Comparison of ENCODE assay signal across 8 mouse cellular contexts in the genomic region with DNA sequence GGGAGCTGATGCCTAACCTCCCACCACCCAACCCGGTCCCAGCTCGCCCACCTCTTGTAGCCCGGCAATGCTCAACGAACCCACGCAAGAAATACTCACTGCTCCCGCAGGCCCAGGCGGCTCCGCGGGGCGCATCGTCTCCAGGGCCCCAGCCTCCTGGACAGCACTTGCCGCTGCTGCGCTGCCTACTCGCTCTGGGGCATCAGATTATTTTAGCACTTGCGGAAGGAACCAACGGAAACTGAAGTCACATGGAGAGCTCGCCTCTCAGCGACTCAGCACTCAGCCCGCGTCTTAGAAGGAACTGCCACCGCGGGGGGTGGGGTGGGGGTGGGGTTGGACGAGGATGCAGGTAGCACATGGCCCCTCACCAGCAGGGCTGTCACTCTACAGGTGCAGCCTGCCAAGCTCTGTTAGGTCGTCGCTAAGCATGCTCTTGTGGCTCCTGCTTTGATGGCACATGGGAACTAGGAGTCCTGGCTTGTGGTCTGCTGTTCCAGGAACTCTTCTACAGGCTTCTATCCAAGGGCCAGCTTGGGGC. TPM values are rescaled to one million over a fixed set of nuclear protein-coding genes. Genes with fewer than 3 reads are reported as not detected.
DNase-seq lines count a peak whose midpoint lies in the region; ATAC-seq and TF ChIP-seq lines count a peak whose summit lies in the region.

A gene (minus strand): TSS at position 314 of the 541 bp plus-strand sequence.

- no peaks in the 10 kb centered on the region for H3K27me3 ChIP-seq in hindbrain, postnatal 0 days (ENCODE audit: insufficient read depth, low read length)
- peaks cover 14% of the 10 kb centered on the region for H3K27me3 ChIP-seq in limb, embryonic 12.5 days
- H3K27me3 ChIP-seq in midbrain, embryonic 12.5 days = peaks cover 24% of the 10 kb centered on the region

- WGBS in hindbrain, postnatal 0 days = 3% methylated on average over 25 of the region's 25 CpGs
- WGBS in limb, embryonic 12.5 days = 3% methylated on average over 25 of the region's 25 CpGs
- WGBS in midbrain, embryonic 12.5 days = 4% methylated on average over 25 of the region's 25 CpGs

- no peaks in the 10 kb centered on the region for H3K9me3 ChIP-seq in hindbrain, postnatal 0 days (ENCODE audit: low read length)
- no peaks in the 10 kb centered on the region for H3K9me3 ChIP-seq in limb, embryonic 12.5 days
- H3K9me3 ChIP-seq in midbrain, embryonic 12.5 days = no peaks in the 10 kb centered on the region

- H3K4me2 ChIP-seq in hindbrain, postnatal 0 days (ENCODE audit: low read depth, low read length) = peak within 1 kb of the TSS; percentile 65
- peak within 1 kb of the TSS; percentile 84 for H3K4me2 ChIP-seq in limb, embryonic 12.5 days
- H3K4me2 ChIP-seq in midbrain, embryonic 12.5 days (replicated peaks) = peak within 1 kb of the TSS; percentile 58

- H3K27ac ChIP-seq in gastrocnemius, adult 2 months = peak within 1 kb of the TSS; percentile 81
- no peak within 1 kb of the TSS for H3K27ac ChIP-seq in hindbrain, postnatal 0 days
- H3K27ac ChIP-seq in limb, embryonic 12.5 days = no peak within 1 kb of the TSS
- no peak within 1 kb of the TSS for H3K27ac ChIP-seq in midbrain, embryonic 12.5 days (replicated peaks)

- intact Hi-C loops in gastrocnemius, adult 2 months (cut with DNase I) = no loop called here
- intact Hi-C loops in gastrocnemius, postnatal 14 days (cut with DNase I; ENCODE audit: low total_unique reads) = no loop called here

- no peaks in the 10 kb centered on the region for H3K36me3 ChIP-seq in hindbrain, postnatal 0 days (ENCODE audit: insufficient read depth, low read length)
- no peaks in the 10 kb centered on the region for H3K36me3 ChIP-seq in limb, embryonic 12.5 days
- H3K36me3 ChIP-seq in midbrain, embryonic 12.5 days = no peaks in the 10 kb centered on the region

- H3K9ac ChIP-seq in hindbrain, postnatal 0 days (replicated peaks; ENCODE audit: low read length) = peak within 1 kb of the TSS; percentile 42
- peak within 1 kb of the TSS; percentile 55 for H3K9ac ChIP-seq in limb, embryonic 12.5 days (replicated peaks)
- H3K9ac ChIP-seq in midbrain, embryonic 12.5 days (replicated peaks) = peak within 1 kb of the TSS; percentile 37

- peaks cover 7% of the 10 kb centered on the region for H3K4me1 ChIP-seq in hindbrain, postnatal 0 days (ENCODE audit: insufficient read depth, low read length)
- peaks cover 11% of the 10 kb centered on the region for H3K4me1 ChIP-seq in limb, embryonic 12.5 days (replicated peaks)
- H3K4me1 ChIP-seq in midbrain, embryonic 12.5 days = peaks cover 7% of the 10 kb centered on the region

- DNase-seq in gastrocnemius, adult 2 months = peak; percentile 54
- no peak for DNase-seq in gastrocnemius, postnatal 14 days
- DNase-seq in cerebellum, adult 9-10 months = peak; percentile 77
- DNase-seq in hindbrain, postnatal 0 days (ENCODE audit: low spot score) = peak; percentile 37
- peak; percentile 67 to 76 for DNase-seq in spleen, postnatal 10 days (ENCODE audit: low spot score in 2 of 2)

- peak; percentile 86 for ATAC-seq in frontal cortex, adult (ENCODE audit: low TSS enrichment)
- peak; percentile 53; the same call in 1 of the 2 replicates for ATAC-seq in hindbrain, postnatal 0 days
- ATAC-seq in limb, embryonic 12.5 days (ENCODE audit: insufficient number of reproducible peaks, insufficient read depth, low FRiP score, low TSS enrichment, low read depth) = no peak
- no peak for ATAC-seq in midbrain, embryonic 12.5 days (ENCODE audit: low FRiP score, low read depth)

- peak within 1 kb of the TSS; percentile 78 for H3K4me3 ChIP-seq in gastrocnemius, adult 2 months
- H3K4me3 ChIP-seq in hindbrain, postnatal 0 days (ENCODE audit: low read length) = peak within 1 kb of the TSS; percentile 33
- H3K4me3 ChIP-seq in limb, embryonic 12.5 days (replicated peaks) = peak within 1 kb of the TSS; percentile 46
- peak within 1 kb of the TSS; percentile 34 for H3K4me3 ChIP-seq in midbrain, embryonic 12.5 days

- no peak for TF ChIP-seq CTCF in gastrocnemius, adult 2 months (IDR thresholded peaks at IDR 0.05)
- no peak for TF ChIP-seq CTCF in hindbrain, postnatal 0 days (IDR thresholded peaks at IDR 0.05; ENCODE audit: low read depth)

RNA-seq across cellular contexts. Expression of the gene that starts here (rescaled TPM):
- total RNA-seq in gastrocnemius, adult 2 months (2021) = 1 to 10 TPM; 1.6 TPM
- 1 to 10 TPM; 5.3 to 5.6 TPM for total RNA-seq in gastrocnemius, postnatal 14 days (2021)
- 8.7 and 17.3 TPM in 2 replicates for total RNA-seq in hindbrain, postnatal 0 days (2014; rRNA removed)
- polyA plus RNA-seq in hindbrain, postnatal 0 days (2015; fragmentation: Nextera tagmentation; extraction: Ambion mirVana) = 5.4 and 6.7 TPM in 2 replicates
- 9.4 and 9.9 TPM in 2 replicates for polyA plus RNA-seq in limb, embryonic 12.5 days (2016; fragmentation: Nextera tagmentation; extraction: Ambion mirVana)
- polyA plus RNA-seq in midbrain, embryonic 12.5 days (2016; fragmentation: Nextera tagmentation; extraction: Ambion mirVana) = 6.9 and 9.9 TPM in 2 replicates

Comparison
In these comparisons a context has a peak if more than half of its experiments do, and no peak if none do; other contexts are left out.
1. ATAC-seq: peak in frontal cortex, adult (single experiment) and hindbrain, postnatal 0 days (single experiment); none in limb, embryonic 12.5 days (single experiment) and midbrain, embryonic 12.5 days (single experiment).
2. Peak in every context shown above with its lines, with median percentiles within 50 percentile points of each other: H3K4me3 ChIP-seq, H3K4me2 ChIP-seq and H3K9ac ChIP-seq.